Mouse (Mus musculus) testis, adult 2 months (tissue): ENCODE data around the gene Fam129b. TPM values are rescaled to one million over a fixed set of nuclear protein-coding genes. Genes with fewer than 3 reads are reported as not detected.

Experiments used
- H3K27ac ChIP-seq: fragments of 200-500 bp; 2 replicates; pipeline ENCODE4 v1.5.1; 2012; ENCODE audit warnings: low read depth, low read length; ENCODE audit not compliant: control insufficient read depth, insufficient read depth
- H3K27me3 ChIP-seq: fragments of 200-500 bp; 2 replicates; pipeline ENCODE4 v1.6.1; 2012; ENCODE audit warnings: mild to moderate bottlenecking, low read length, moderate library complexity; ENCODE audit not compliant: control insufficient read depth, insufficient read depth
- H3K36me3 ChIP-seq: fragments of 200-500 bp; 2 replicates; pipeline ENCODE4 v1.6.1; 2012; ENCODE audit warnings: mild to moderate bottlenecking, low read length; ENCODE audit not compliant: control insufficient read depth, insufficient read depth
- H3K4me1 ChIP-seq: fragments of 200-500 bp; 2 replicates; pipeline ENCODE4 v1.6.1; 2012; ENCODE audit warnings: low read length; ENCODE audit not compliant: control insufficient read depth, insufficient read depth
- H3K4me3 ChIP-seq: fragments of 200-500 bp; 2 replicates; pipeline ENCODE4 v1.5.1; 2012; ENCODE audit warnings: low read depth, mild to moderate bottlenecking, low read length, moderate library complexity, mixed read lengths; ENCODE audit not compliant: control insufficient read depth
- CTCF ChIP-seq: fragments of 200-500 bp; IDR thresholded peaks from 2 replicates; pipeline ENCODE4 v1.5.1; 2012; ENCODE audit warnings: low read depth, mild to moderate bottlenecking, inconsistent platforms, low read length, moderate library complexity; ENCODE audit not compliant: control insufficient read depth, insufficient read depth, insufficient replicate concordance
- POLR2A ChIP-seq: fragments of 200-500 bp; IDR thresholded peaks from 2 replicates; pipeline ENCODE4 v1.6.1; 2012; ENCODE audit warnings: low read depth, mild to moderate bottlenecking, inconsistent platforms, low read length, moderate library complexity; ENCODE audit not compliant: control insufficient read depth
- polyA plus RNA-seq: library from polyadenylated mRNA; depleted of rRNA; stranded (reverse); fragments of >200 nt; gene quantifications from 2 replicates; pipeline ENCODE4 v1.2.3, GENCODE M21; 2012; rRNA removed

The Fam129b gene
- 2.0 and 3.1 TPM in 2 replicates for polyA plus RNA-seq

GRCm38 (mm10) chr2:32875675-32876489 lies at the start of gene Fam129b:
Gene Fam129b, plus strand, starts transcription at chr2:32876114.
- Histone ChIP-seq H3K4me1 (peaks cover 19% of the 10 kb centered on the region), H3K27me3 (no peaks in the 10 kb centered on the region; the same call in 1 of the 2 replicates), H3K36me3 (no peaks in the 10 kb centered on the region), H3K4me3 (peak within 1 kb of the TSS; percentile 86), H3K27ac (peak within 1 kb of the TSS; percentile 48)
- no peak for TF ChIP-seq CTCF
- no peak for TF ChIP-seq POLR2A

GRCm38 (mm10) chr2:32828979-32829676 lies 46.8 kb upstream of the Fam129b start:
- Histone ChIP-seq H3K27ac (no peak overlapping the region), H3K4me3 (no peak overlapping the region), H3K36me3 (no peaks in the 10 kb centered on the region), H3K27me3 (no peaks in the 10 kb centered on the region), H3K4me1 (peaks cover 3% of the 10 kb centered on the region; the same call in 1 of the 2 replicates)
- TF ChIP-seq POLR2A = no peak
- no peak for TF ChIP-seq CTCF

GRCm38 (mm10) chr2:32834496-32834895 lies 41.4 kb upstream of the Fam129b start:
- Histone ChIP-seq H3K36me3 (no peaks in the 10 kb centered on the region), H3K4me1 (no peaks in the 10 kb centered on the region; the same call in 1 of the 2 replicates), H3K27ac (peak overlapping the region; percentile 22; the same call in 1 of the 2 replicates), H3K27me3 (no peaks in the 10 kb centered on the region), H3K4me3 (no peak overlapping the region)
- TF ChIP-seq CTCF = no peak
- TF ChIP-seq POLR2A = no peak

GRCm38 (mm10) chr2:32835588-32835987 lies 40.3 kb upstream of the Fam129b start:
- TF ChIP-seq CTCF (no peak), POLR2A (no peak)
- Histone ChIP-seq H3K27ac (no peak overlapping the region), H3K4me1 (no peaks in the 10 kb centered on the region; the same call in 1 of the 2 replicates), H3K36me3 (no peaks in the 10 kb centered on the region), H3K27me3 (no peaks in the 10 kb centered on the region), H3K4me3 (no peak overlapping the region)

- Histone ChIP-seq H3K27ac (no peak overlapping the region), H3K36me3 (no peaks in the 10 kb centered on the region; the same call in 1 of the 2 replicates), H3K4me1 (no peaks in the 10 kb centered on the region; the same call in 1 of the 2 replicates), H3K27me3 (no peaks in the 10 kb centered on the region), H3K4me3 (no peak overlapping the region)
- TF ChIP-seq CTCF = no peak
- no peak for TF ChIP-seq POLR2A
Observed at GRCm38 (mm10) chr2:32838147-32838884, 37.6 kb upstream of the Fam129b start.

GRCm38 (mm10) chr2:32839261-32839660 lies 36.7 kb upstream of the Fam129b start:
- no peak overlapping the region for H3K4me3 ChIP-seq
- TF ChIP-seq CTCF (no peak), POLR2A (no peak)

GRCm38 (mm10) chr2:32841099-32841498 lies 34.8 kb upstream of the Fam129b start:
- TF ChIP-seq POLR2A (no peak), CTCF (no peak)
- H3K4me1 ChIP-seq = peaks cover 3% of the 10 kb centered on the region
- no peak overlapping the region for H3K27ac ChIP-seq

More at GRCm38 (mm10) chr2:32839261-32839660, 36.7 kb upstream of the Fam129b start:
- Histone ChIP-seq H3K27ac (no peak overlapping the region), H3K36me3 (no peaks in the 10 kb centered on the region; the same call in 1 of the 2 replicates), H3K27me3 (no peaks in the 10 kb centered on the region), H3K4me1 (no peaks in the 10 kb centered on the region; the same call in 1 of the 2 replicates)

More at GRCm38 (mm10) chr2:32841099-32841498, 34.8 kb upstream of the Fam129b start:
- no peak overlapping the region for H3K4me3 ChIP-seq
- no peaks in the 10 kb centered on the region; the same call in 1 of the 2 replicates for H3K36me3 ChIP-seq
- no peaks in the 10 kb centered on the region for H3K27me3 ChIP-seq
